Mouse (Mus musculus): ENCODE results near the gene Wfdc15a.

DNA sequence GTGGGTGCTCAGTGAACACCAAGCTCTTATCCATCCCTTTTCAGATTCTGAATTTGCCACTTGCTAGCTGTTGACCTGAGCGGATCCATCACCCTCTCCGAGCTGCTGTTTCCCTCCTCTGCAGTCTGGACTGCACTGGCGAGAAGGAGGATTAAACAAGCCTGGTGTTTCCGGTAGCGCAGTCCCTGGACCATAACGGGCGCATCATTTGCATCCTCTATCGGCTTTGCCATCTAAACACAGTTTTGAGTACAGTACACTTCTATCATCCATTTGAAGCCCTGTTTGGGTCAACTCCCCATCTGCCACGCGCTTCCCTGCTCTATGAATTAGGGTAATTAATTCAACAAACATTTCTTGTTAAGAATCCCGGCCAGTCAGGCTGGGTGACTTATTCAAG, 29.6 kb downstream of the Wfdc15a start:
- no peak for TF ChIP-seq CTCF (IDR thresholded peaks at IDR 0.05; ENCODE audit: low read depth, low read length)
- TF ChIP-seq POLR2A (IDR thresholded peaks at IDR 0.05; ENCODE audit: insufficient read depth, low read length), result no peak
- TF ChIP-seq EP300 (IDR thresholded peaks at IDR 0.05; ENCODE audit: insufficient read depth, low read depth, low read length), result no peak
